In the genomic region with DNA sequence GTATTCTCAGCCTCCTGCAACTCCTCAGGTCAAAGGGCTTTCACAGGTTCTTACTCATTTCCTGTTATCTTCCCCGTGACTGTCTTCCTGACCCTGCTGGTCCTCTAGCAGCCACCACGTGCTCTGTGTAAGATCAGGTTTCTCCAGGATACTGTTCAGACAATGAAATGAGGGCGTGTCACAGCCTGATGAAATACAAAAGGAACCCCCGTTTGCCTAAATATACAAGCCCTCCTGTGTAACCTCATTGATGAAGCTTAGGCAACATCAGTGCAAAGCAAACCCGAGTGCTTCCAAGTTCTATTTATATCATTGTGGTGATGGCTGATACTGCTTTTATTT, we compare ENCODE assay signal across 9 mouse cellular contexts. TPM values are rescaled to one million over a fixed set of nuclear protein-coding genes. Genes with fewer than 3 reads are reported as not detected.
A peak's percentile ranks its signal among the peaks of the same experiment; 100 is the strongest.
DNase-seq lines count a peak whose midpoint lies in the region; ATAC-seq and TF ChIP-seq lines count a peak whose summit lies in the region.
"Had no signal": no experiment of that assay in that cellular context is flagged by ENCODE, and none has a peak within 500 bp of the region (broad histone marks: within the 10 kb centered on the region; RNA-seq: fewer than 3 reads in every experiment).

No protein-coding gene starts in this region.

- no peaks in the 10 kb centered on the region for H3K27me3 ChIP-seq in heart, embryonic 14.5 days (ENCODE audit: control insufficient read depth, insufficient read depth, low read length)
- H3K27me3 ChIP-seq in heart, adult 2 months (ENCODE audit: control insufficient read depth, insufficient read depth, low read length), result no peaks in the 10 kb centered on the region
- H3K27me3 ChIP-seq in stomach, embryonic 15.5 days (replicated peaks), result no peaks in the 10 kb centered on the region
- no peaks in the 10 kb centered on the region for H3K27me3 ChIP-seq in stomach, postnatal 0 days (ENCODE audit: control insufficient read depth, insufficient read depth, low read length)
- H3K27me3 ChIP-seq in forebrain, embryonic 13.5 days, result no peaks in the 10 kb centered on the region
- H3K27me3 ChIP-seq in thymus, adult 2 months (ENCODE audit: control insufficient read depth, insufficient read depth, low read length), result no peaks in the 10 kb centered on the region

- H3K27ac ChIP-seq in heart, embryonic 14.5 days (replicated peaks in 1 of 2; ENCODE audit: control insufficient read depth in 1 of 2, insufficient read depth in 1 of 2, low read depth in 2 of 2, low read length in 2 of 2), result peak overlapping the region in 1 of 2 experiments; percentile 70; a peak in 2 of 4 replicates
- no peak overlapping the region for H3K27ac ChIP-seq in heart, adult 2 months
- peak overlapping the region; percentile 48; the same call in 1 of the 2 replicates for H3K27ac ChIP-seq in stomach, embryonic 15.5 days
- H3K27ac ChIP-seq in stomach, postnatal 0 days (replicated peaks), result no peak overlapping the region
- H3K27ac ChIP-seq in forebrain, embryonic 13.5 days, result peak overlapping the region; percentile 63
- H3K27ac ChIP-seq in left cerebral cortex, adult 2 months, result no peak overlapping the region
- no peak overlapping the region for H3K27ac ChIP-seq in thymus, adult 2 months (ENCODE audit: control insufficient read depth, insufficient read depth, low read length)
- H3K27ac ChIP-seq: liver, embryonic 14.5 days had no signal

- H3K36me3 ChIP-seq in heart, embryonic 14.5 days (ENCODE audit: control insufficient read depth, insufficient read depth, low read length), result no peaks in the 10 kb centered on the region
- H3K36me3 ChIP-seq in heart, adult 2 months (ENCODE audit: control insufficient read depth, insufficient read depth, low read length), result no peaks in the 10 kb centered on the region
- no peaks in the 10 kb centered on the region for H3K36me3 ChIP-seq in stomach, embryonic 15.5 days
- no peaks in the 10 kb centered on the region for H3K36me3 ChIP-seq in stomach, postnatal 0 days (ENCODE audit: control insufficient read depth, insufficient read depth, low read length)
- H3K36me3 ChIP-seq in forebrain, embryonic 13.5 days (ENCODE audit: poor library complexity, severe bottlenecking), result no peaks in the 10 kb centered on the region
- H3K36me3 ChIP-seq in thymus, adult 2 months (ENCODE audit: control insufficient read depth, insufficient read depth, low read length), result no peaks in the 10 kb centered on the region

- no peak for DNase-seq in heart, adult 2 months
- DNase-seq in stomach, postnatal 0 days (ENCODE audit: low spot score), result no peak
- no peak for DNase-seq in left cerebral cortex, adult 2 months (ENCODE audit: extremely low spot score in 1 of 2, low spot score in 2 of 2)
- no peak for DNase-seq in cerebellum, postnatal 10 days
- no peak for DNase-seq in thymus, adult 2 months

- TF ChIP-seq CTCF in heart, adult 2 months (IDR thresholded peaks at IDR 0.05), result no peak
- TF ChIP-seq CTCF in stomach, postnatal 0 days (IDR thresholded peaks at IDR 0.05; ENCODE audit: low read depth), result no peak
- no peak for TF ChIP-seq CTCF in left cerebral cortex, adult 2 months (IDR thresholded peaks at IDR 0.05)
- TF ChIP-seq CTCF in thymus, adult 2 months (IDR thresholded peaks at IDR 0.05; ENCODE audit: borderline replicate concordance, control insufficient read depth, extremely low read depth, insufficient read depth, low read length, poor library complexity), result no peak

- peaks cover 6 to 7% of the 10 kb centered on the region in 2 experiments for H3K4me1 ChIP-seq in heart, embryonic 14.5 days (ENCODE audit: control insufficient read depth in 2 of 2, insufficient read depth in 2 of 2, low read length in 2 of 2)
- H3K4me1 ChIP-seq in heart, adult 2 months (ENCODE audit: control insufficient read depth, insufficient read depth, low read length), result peaks cover 2% of the 10 kb centered on the region
- H3K4me1 ChIP-seq in stomach, embryonic 15.5 days, result no peaks in the 10 kb centered on the region
- no peaks in the 10 kb centered on the region for H3K4me1 ChIP-seq in stomach, postnatal 0 days (replicated peaks; ENCODE audit: control insufficient read depth, insufficient read depth)
- peaks cover 16% of the 10 kb centered on the region for H3K4me1 ChIP-seq in forebrain, embryonic 13.5 days
- H3K4me1 ChIP-seq in thymus, adult 2 months (replicated peaks; ENCODE audit: control insufficient read depth, insufficient read depth, low read length), result no peaks in the 10 kb centered on the region

- intact Hi-C loops in heart, adult 2 months (cut with DNase I), result loop anchor here (10.0 kb wide), 1 partner anchor 345 kb away; no protein-coding TSS in a partner anchor
- intact Hi-C loops in left cerebral cortex, adult 2 months (cut with DNase I), result no loop called here

- no peak for ATAC-seq in heart, embryonic 14.5 days (ENCODE audit: insufficient number of reproducible peaks, insufficient read depth, low FRiP score, low read depth)
- no peak for ATAC-seq in stomach, embryonic 15.5 days (ENCODE audit: insufficient read depth, low FRiP score, low read depth)
- no peak for ATAC-seq in stomach, postnatal 0 days (ENCODE audit: low FRiP score, low TSS enrichment)
- ATAC-seq in forebrain, embryonic 13.5 days, result peak; percentile 29

- H3K4me3 ChIP-seq in heart, embryonic 14.5 days (ENCODE audit: control insufficient read depth in 1 of 2, insufficient read depth in 1 of 2, low read depth in 1 of 2, low read length in 2 of 2), result no peak overlapping the region
- no peak overlapping the region for H3K4me3 ChIP-seq in heart, adult 2 months
- no peak overlapping the region for H3K4me3 ChIP-seq in stomach, embryonic 15.5 days (replicated peaks)
- no peak overlapping the region for H3K4me3 ChIP-seq in stomach, postnatal 0 days (ENCODE audit: low read depth, low read length)
- H3K4me3 ChIP-seq in forebrain, embryonic 13.5 days, result no peak overlapping the region
- no peak overlapping the region for H3K4me3 ChIP-seq in left cerebral cortex, adult 2 months
- no peak overlapping the region for H3K4me3 ChIP-seq in thymus, adult 2 months (ENCODE audit: control insufficient read depth, insufficient read depth, low read length)

- TF ChIP-seq EP300 in heart, adult 2 months (IDR thresholded peaks at IDR 0.05; ENCODE audit: insufficient read depth, low read depth, low read length), result no peak
- no peak for TF ChIP-seq EP300 in stomach, postnatal 0 days (optimal IDR thresholded peaks at IDR 0.05)

- peak overlapping the region; percentile 49; the same call in 1 of the 2 replicates for H3K4me2 ChIP-seq in heart, embryonic 14.5 days (ENCODE audit: low read length)
- no peak overlapping the region for H3K4me2 ChIP-seq in stomach, embryonic 15.5 days
- H3K4me2 ChIP-seq in stomach, postnatal 0 days (replicated peaks; ENCODE audit: low read depth), result no peak overlapping the region
- peak overlapping the region; percentile 33; the same call in 1 of the 2 replicates for H3K4me2 ChIP-seq in forebrain, embryonic 13.5 days

- H3K9me3 ChIP-seq in heart, embryonic 14.5 days (ENCODE audit: control insufficient read depth, low read length), result no peaks in the 10 kb centered on the region
- H3K9me3 ChIP-seq in stomach, embryonic 15.5 days, result no peaks in the 10 kb centered on the region
- no peaks in the 10 kb centered on the region for H3K9me3 ChIP-seq in stomach, postnatal 0 days (ENCODE audit: control insufficient read depth, low read length)
- no peaks in the 10 kb centered on the region for H3K9me3 ChIP-seq in forebrain, embryonic 13.5 days (replicated peaks)

- TF ChIP-seq POLR2A in heart, adult 2 months (IDR thresholded peaks at IDR 0.05; ENCODE audit: insufficient read depth, low read depth, low read length), result no peak
- no peak for TF ChIP-seq POLR2A in thymus, adult 2 months (IDR thresholded peaks at IDR 0.05; ENCODE audit: control insufficient read depth, extremely low read depth, insufficient read depth, low read length, poor library complexity)

- WGBS in heart, embryonic 14.5 days, result 17% methylated on average over 5 of the region's 5 CpGs
- WGBS in heart, adult 2 months, result 19% methylated on average over 5 of the region's 5 CpGs
- WGBS in stomach, embryonic 15.5 days, result 18% methylated on average over 5 of the region's 5 CpGs
- WGBS in stomach, postnatal 0 days, result 20% methylated on average over 5 of the region's 5 CpGs
- WGBS in forebrain, embryonic 13.5 days, result 13% methylated on average over 5 of the region's 5 CpGs
- 39% methylated on average over 5 of the region's 5 CpGs for WGBS in thymus, adult 2 months

- no peaks in the 10 kb centered on the region for H3K79me2 ChIP-seq in heart, adult 2 months (replicated peaks; ENCODE audit: control insufficient read depth, insufficient read depth, low read length)

- no peak overlapping the region for H3K9ac ChIP-seq in heart, embryonic 14.5 days (ENCODE audit: low read length)
- no peak overlapping the region for H3K9ac ChIP-seq in heart, adult 2 months (ENCODE audit: low read depth, low read length)
- no peak overlapping the region for H3K9ac ChIP-seq in stomach, embryonic 15.5 days
- no peak overlapping the region for H3K9ac ChIP-seq in stomach, postnatal 0 days (ENCODE audit: low read length)
- no peak overlapping the region for H3K9ac ChIP-seq in forebrain, embryonic 13.5 days
- H3K9ac ChIP-seq: liver, embryonic 14.5 days had no signal

RNA-seq across cellular contexts. Expression of a gene that starts 53.9 kb away (rescaled TPM):
- polyA plus RNA-seq in heart, embryonic 14.5 days (2014; fragmentation: Nextera tagmentation; extraction: Ambion mirVana), result 0.35 and 0.47 TPM in 2 replicates
- under 1 TPM; 0.32 to 0.81 TPM for total RNA-seq in heart, adult 2 months (2021)
- polyA plus RNA-seq in heart, adult 2 months (2012; rRNA removed), result 0.21 and 0.23 TPM in 2 replicates
- polyA plus RNA-seq in stomach, embryonic 15.5 days (2015; fragmentation: Nextera tagmentation; extraction: Ambion mirVana), result 0.82 and 0.84 TPM in 2 replicates
- polyA plus RNA-seq in stomach, postnatal 0 days (2015; fragmentation: Nextera tagmentation; extraction: Ambion mirVana), result 0.41 and 0.46 TPM in 2 replicates
- 1.3 and 1.6 TPM in 2 replicates for polyA plus RNA-seq in forebrain, embryonic 13.5 days (2015; fragmentation: Nextera tagmentation; extraction: Ambion mirVana)
- total RNA-seq in left cerebral cortex, adult 2 months (2021), result 10 to 100 TPM; 15.1 to 17.8 TPM
- 0.64 and 0.73 TPM in 2 replicates for polyA plus RNA-seq in thymus, adult 2 months (2012; rRNA removed)

Comparison
In these comparisons a context has a peak if more than half of its experiments do, and no peak if none do; other contexts are left out.
1. H3K27ac ChIP-seq: peak in stomach, embryonic 15.5 days (single experiment) and forebrain, embryonic 13.5 days (single experiment); none in heart, adult 2 months (single experiment), stomach, postnatal 0 days (single experiment), left cerebral cortex, adult 2 months (single experiment) and thymus, adult 2 months (single experiment).
2. H3K4me2 ChIP-seq: peak in heart, embryonic 14.5 days (single experiment) and forebrain, embryonic 13.5 days (single experiment); none in stomach, embryonic 15.5 days (single experiment) and stomach, postnatal 0 days (single experiment).